Mouse (Mus musculus): ENCODE results near the gene Nacc2.

Nacc2 gene

GRCm38 (mm10) chr2:26048816-26049215, 74.2 kb downstream of the Nacc2 start:
- DNase-seq: no peak

GRCm38 (mm10) chr2:26044216-26044615, 78.8 kb downstream of the Nacc2 start:
- peak; percentile 66 to 67 for DNase-seq

GRCm38 (mm10) chr2:26042603-26043002, 80.4 kb downstream of the Nacc2 start:
- no peak for DNase-seq

GRCm38 (mm10) chr2:26041163-26041810, 81.7 kb downstream of the Nacc2 start:
- DNase-seq: no peak

- DNase-seq: peak; percentile 86 to 87
These were observed 83.1 kb downstream of the Nacc2 start for GRCm38 (mm10) chr2:26039951-26040350.

GRCm38 (mm10) chr2:26037386-26037785, 85.6 kb downstream of the Nacc2 start:
- no peak for DNase-seq

- no peak for DNase-seq
These were observed 88.5 kb downstream of the Nacc2 start for GRCm38 (mm10) chr2:26034344-26035050.

GRCm38 (mm10) chr2:26030288-26030687, 92.7 kb downstream of the Nacc2 start:
- DNase-seq: peak; percentile 53 to 58

GRCm38 (mm10) chr2:26024138-26025075, 98.6 kb downstream of the Nacc2 start:
- peak; percentile 69 to 74 for DNase-seq

- DNase-seq: no peak
These were observed 100.4 kb downstream of the Nacc2 start for GRCm38 (mm10) chr2:26022626-26023025.

GRCm38 (mm10) chr2:26022258-26022565, 100.8 kb downstream of the Nacc2 start:
- DNase-seq: no peak

GRCm38 (mm10) chr2:26021561-26022257, 101.3 kb downstream of the Nacc2 start, which contains the start of gene Ubac1:
Gene Ubac1, minus strand, starts transcription at chr2:26021747.
- peak; percentile 91 to 96 for DNase-seq

GRCm38 (mm10) chr2:26020714-26021560, 102.1 kb downstream of the Nacc2 start:
- DNase-seq: peak; percentile 94 to 95

GRCm38 (mm10) chr2:26019923-26020322, 103.1 kb downstream of the Nacc2 start:
- DNase-seq: no peak

GRCm38 (mm10) chr2:26017326-26017725, 105.7 kb downstream of the Nacc2 start:
- DNase-seq: no peak

GRCm38 (mm10) chr2:26013674-26014073, 109.3 kb downstream of the Nacc2 start:
- no peak for DNase-seq

- no peak for DNase-seq
These were observed 111.6 kb downstream of the Nacc2 start for GRCm38 (mm10) chr2:26011420-26011819.
